ENCODE assay signal across 8 mouse cellular contexts in the genomic region with DNA sequence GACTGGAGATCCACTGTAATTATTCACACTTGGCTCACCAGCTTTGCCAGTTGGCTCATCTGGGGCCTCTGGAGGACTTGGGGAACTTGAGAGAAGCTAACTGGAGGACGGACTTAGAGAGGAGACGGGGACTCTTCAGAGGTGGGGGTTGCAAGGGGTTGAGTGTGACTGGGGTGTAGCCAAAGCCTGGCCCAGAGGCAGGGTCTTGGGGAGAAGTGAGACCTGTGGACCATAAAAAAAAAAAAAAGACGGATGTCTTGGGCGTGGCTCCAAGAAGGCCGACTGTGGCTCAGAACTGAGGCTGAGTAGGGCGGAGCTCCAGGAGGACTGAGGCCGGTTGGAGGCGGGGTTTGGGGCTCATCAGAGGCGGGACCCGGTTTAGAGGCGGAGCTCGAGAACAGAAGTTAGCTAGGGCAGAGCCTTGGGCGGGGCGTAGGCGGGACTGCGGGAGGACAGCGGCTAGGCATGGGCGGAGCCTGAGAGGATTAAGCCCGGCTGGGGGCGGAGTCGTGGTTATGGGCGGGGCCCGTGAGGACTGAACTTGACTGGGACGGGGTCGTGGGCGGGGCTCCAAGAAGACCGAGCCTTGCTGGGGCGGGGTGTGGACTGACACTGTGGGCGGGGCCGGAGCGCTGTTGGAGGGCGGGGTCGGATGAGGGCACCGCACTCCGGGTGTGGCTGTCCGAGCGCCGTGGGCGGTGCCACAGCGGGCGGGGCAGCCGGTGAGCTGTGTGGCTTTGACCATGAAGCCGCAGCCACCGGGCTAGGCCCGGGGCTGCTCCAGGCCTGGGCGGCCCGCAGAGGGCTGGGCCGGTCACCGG. TPM values are rescaled to one million over a fixed set of nuclear protein-coding genes. Genes with fewer than 3 reads are reported as not detected.
DNase-seq lines count a peak whose midpoint lies in the region; ATAC-seq and TF ChIP-seq lines count a peak whose summit lies in the region.

Gene Tspan17, plus strand, starts transcription at position 638 of the 821 bp plus-strand sequence.

- H3K4me2 ChIP-seq in CH12.LX (ENCODE audit: insufficient read depth, low read depth, poor library complexity, severe bottlenecking) = peak within 1 kb of the TSS; percentile 69
- peak within 1 kb of the TSS; percentile 79 for H3K4me2 ChIP-seq in forebrain, embryonic 11.5 days (ENCODE audit: low read depth, low read length, severe bottlenecking)
- H3K4me2 ChIP-seq in heart, embryonic 16.5 days (ENCODE audit: low read depth, low read length) = peak within 1 kb of the TSS; percentile 97
- peak within 1 kb of the TSS; percentile 77 for H3K4me2 ChIP-seq in liver, embryonic 15.5 days
- peak within 1 kb of the TSS; percentile 77 for H3K4me2 ChIP-seq in neural tube, embryonic 12.5 days (replicated peaks)

- no peak for TF ChIP-seq CTCF in CH12.LX (conservative IDR thresholded peaks at IDR 0.05 in 1 of 2, IDR thresholded peaks at IDR 0.05 in 1 of 2; ENCODE audit: low read depth in 2 of 2, low read length in 2 of 2)

- H3K9ac ChIP-seq in CH12.LX (ENCODE audit: insufficient read depth, low read depth) = peak within 1 kb of the TSS; percentile 57; the same call in 1 of the 2 replicates
- H3K9ac ChIP-seq in forebrain, embryonic 11.5 days (ENCODE audit: low read length) = peak within 1 kb of the TSS; percentile 28
- H3K9ac ChIP-seq in heart, embryonic 16.5 days (ENCODE audit: low read length) = peak within 1 kb of the TSS; percentile 68
- H3K9ac ChIP-seq in liver, embryonic 15.5 days = 0 out of 2 replicates have a peak within 1 kb of the TSS, but pooled peaks have one; percentile 15
- H3K9ac ChIP-seq in neural tube, embryonic 12.5 days = peak within 1 kb of the TSS; percentile 49

- peaks cover 6% of the 10 kb centered on the region for H3K9me3 ChIP-seq in CH12.LX (replicated peaks; ENCODE audit: low read length)
- H3K9me3 ChIP-seq in forebrain, embryonic 11.5 days (ENCODE audit: control insufficient read depth, low read length) = no peaks in the 10 kb centered on the region
- H3K9me3 ChIP-seq in heart, embryonic 16.5 days (replicated peaks; ENCODE audit: control insufficient read depth, low read length) = no peaks in the 10 kb centered on the region
- no peaks in the 10 kb centered on the region for H3K9me3 ChIP-seq in liver, embryonic 15.5 days (replicated peaks)
- no peaks in the 10 kb centered on the region for H3K9me3 ChIP-seq in neural tube, embryonic 12.5 days

- H3K4me1 ChIP-seq in CH12.LX (ENCODE audit: control insufficient read depth in 1 of 2, insufficient read depth in 2 of 2) = peaks cover 0 to 3% of the 10 kb centered on the region in 2 experiments; a peak in 1 of 4 replicates
- 0 out of 2 replicates have a peak, but pooled peaks cover 3% of the 10 kb centered on the region for H3K4me1 ChIP-seq in forebrain, embryonic 11.5 days (replicated peaks; ENCODE audit: control insufficient read depth, insufficient read depth, low read length)
- H3K4me1 ChIP-seq in heart, embryonic 16.5 days (ENCODE audit: control insufficient read depth, insufficient read depth, low read length) = peaks cover 5% of the 10 kb centered on the region; the same call in 1 of the 2 replicates
- peaks cover 12% of the 10 kb centered on the region for H3K4me1 ChIP-seq in liver, embryonic 15.5 days (replicated peaks)
- peaks cover 14% of the 10 kb centered on the region; the same call in 1 of the 2 replicates for H3K4me1 ChIP-seq in neural tube, embryonic 12.5 days

- H3K27me3 ChIP-seq in CH12.LX (replicated peaks) = peaks cover 80% of the 10 kb centered on the region
- H3K27me3 ChIP-seq in forebrain, embryonic 11.5 days (ENCODE audit: control insufficient read depth, insufficient read depth, low read length) = peaks cover 13% of the 10 kb centered on the region
- peaks cover 22% of the 10 kb centered on the region for H3K27me3 ChIP-seq in heart, embryonic 16.5 days (ENCODE audit: control insufficient read depth, insufficient read depth, low read length)
- peaks cover 53% of the 10 kb centered on the region for H3K27me3 ChIP-seq in liver, embryonic 15.5 days
- H3K27me3 ChIP-seq in neural tube, embryonic 12.5 days (replicated peaks) = peaks cover 11% of the 10 kb centered on the region

- H3K36me3 ChIP-seq in CH12.LX (replicated peaks in 1 of 2; ENCODE audit: control insufficient read depth in 1 of 2, insufficient read depth in 1 of 2, low read length in 1 of 2) = no peaks in the 10 kb centered on the region
- no peaks in the 10 kb centered on the region for H3K36me3 ChIP-seq in forebrain, embryonic 11.5 days (ENCODE audit: control insufficient read depth, insufficient read depth, low read length)
- no peaks in the 10 kb centered on the region for H3K36me3 ChIP-seq in heart, embryonic 16.5 days (ENCODE audit: control insufficient read depth, insufficient read depth)
- H3K36me3 ChIP-seq in liver, embryonic 15.5 days (replicated peaks) = no peaks in the 10 kb centered on the region
- H3K36me3 ChIP-seq in neural tube, embryonic 12.5 days = no peaks in the 10 kb centered on the region

- ATAC-seq in forebrain, embryonic 11.5 days (replicated peaks; ENCODE audit: low FRiP score) = peak; percentile 87
- peak; percentile 84 for ATAC-seq in heart, embryonic 16.5 days (replicated peaks; ENCODE audit: extremely low read depth, insufficient read depth, low FRiP score)
- ATAC-seq in liver, embryonic 15.5 days (ENCODE audit: insufficient read depth) = peak; percentile 75
- peak; percentile 81 for ATAC-seq in neural tube, embryonic 12.5 days (ENCODE audit: low FRiP score, low read depth)

- no peak for TF ChIP-seq EP300 in CH12.LX (IDR thresholded peaks at IDR 0.05; ENCODE audit: low read length)

- DNase-seq in CH12.LX (ENCODE audit: extremely low read depth) = peak; percentile 95
- peak; percentile 87 for DNase-seq in c-Kit-positive CD71-positive TER-119-negative erythroid progenitor cells, embryonic 14.5 days (ENCODE audit: low read depth)
- DNase-seq in forebrain, embryonic 11.5 days (ENCODE audit: low spot score) = peak; percentile 99
- peak; percentile 97 to 99 for DNase-seq in kidney, postnatal 36 days
- DNase-seq in telencephalon, adult 2 months (ENCODE audit: low read depth, low spot score) = peak; percentile 94

- TF ChIP-seq RAD21 in CH12.LX (IDR thresholded peaks at IDR 0.05; ENCODE audit: low read depth, low read length) = no peak

- dilution Hi-C loops in CH12.LX (cut with MboI; ENCODE audit: extremely low pct_ligation_motif_present, extremely low pct_unique_long_range_greater_than_20kb, low sequenced_read_pairs) = no loop called here

- in situ Hi-C loops in CH12.LX (cut with MboI; ENCODE audit: low pct_ligation_motif_present, low pct_unique_long_range_greater_than_20kb, low sequenced_read_pairs) = no loop called here

- H3K79me2 ChIP-seq in CH12.LX (replicated peaks; ENCODE audit: control insufficient read depth, extremely low read depth, insufficient read depth, poor library complexity, severe bottlenecking) = no peaks in the 10 kb centered on the region

- peak; percentile 48 for TF ChIP-seq POLR2A in CH12.LX (IDR thresholded peaks at IDR 0.05; ENCODE audit: low read depth, low read length)

- H3K27ac ChIP-seq in CH12.LX (ENCODE audit: insufficient read depth, low read depth) = no peak within 1 kb of the TSS
- no peak within 1 kb of the TSS for H3K27ac ChIP-seq in forebrain, embryonic 11.5 days (ENCODE audit: low read depth, low read length)
- H3K27ac ChIP-seq in heart, embryonic 16.5 days (ENCODE audit: low read length) = no peak within 1 kb of the TSS
- H3K27ac ChIP-seq in liver, embryonic 15.5 days (replicated peaks) = no peak within 1 kb of the TSS
- H3K27ac ChIP-seq in neural tube, embryonic 12.5 days = no peak within 1 kb of the TSS

- 4% methylated on average over 36 of the region's 49 CpGs for WGBS in forebrain, embryonic 11.5 days
- WGBS in heart, embryonic 16.5 days = 2% methylated on average over 43 of the region's 49 CpGs
- 2% methylated on average over 49 of the region's 49 CpGs for WGBS in liver, embryonic 15.5 days (ENCODE audit: insufficient replicate concordance)
- WGBS in neural tube, embryonic 12.5 days = 2% methylated on average over 49 of the region's 49 CpGs

- peak within 1 kb of the TSS; percentile 25 to 59 (median 28) for H3K4me3 ChIP-seq in CH12.LX (replicated peaks in 1 of 3; ENCODE audit: low read depth in 2 of 3, low read length in 2 of 3, poor library complexity in 1 of 3)
- H3K4me3 ChIP-seq in forebrain, embryonic 11.5 days (ENCODE audit: low read depth, low read length) = peak within 1 kb of the TSS; percentile 42
- H3K4me3 ChIP-seq in heart, embryonic 16.5 days (ENCODE audit: low read length) = peak within 1 kb of the TSS; percentile 70
- H3K4me3 ChIP-seq in liver, embryonic 15.5 days (replicated peaks) = peak within 1 kb of the TSS; percentile 51
- peak within 1 kb of the TSS; percentile 50 for H3K4me3 ChIP-seq in neural tube, embryonic 12.5 days

TF ChIP-seq in CH12.LX, 34 proteins besides CTCF, POLR2A, EP300 and RAD21:
- TF ChIP-seq NRF1 (IDR thresholded peaks at IDR 0.05; ENCODE audit: low read depth, low read length) (no peak), UBTF (IDR thresholded peaks at IDR 0.05; ENCODE audit: low read depth, low read length) (no peak), HCFC1 (IDR thresholded peaks at IDR 0.05; ENCODE audit: low read depth, low read length) (no peak), ETS1 (conservative IDR thresholded peaks at IDR 0.05; ENCODE audit: low read depth, low read length) (no peak), ZNF384 (IDR thresholded peaks at IDR 0.05; ENCODE audit: low read depth, low read length) (peak; percentile 81), TBP (conservative IDR thresholded peaks at IDR 0.05; ENCODE audit: low read depth, low read length) (0 out of 2 replicates have a peak, but pooled peaks have one; percentile 16), USF2 (conservative IDR thresholded peaks at IDR 0.05; ENCODE audit: low read depth, low read length) (no peak), ZC3H11A (IDR thresholded peaks at IDR 0.05; ENCODE audit: low read depth, low read length) (no peak), NELFE (IDR thresholded peaks at IDR 0.05; ENCODE audit: low read depth, low read length) (no peak)

RNA-seq across cellular contexts. Expression of gene Tspan17, which starts in this region (rescaled TPM):
- 0.63 and 0.68 TPM in 2 replicates for total RNA-seq in CH12.LX (2012; rRNA removed)
- total RNA-seq in CH12.LX (2014; rRNA removed) = 0.19 TPM in 1 of 2 replicates, not detected in the other
- polyA plus RNA-seq in CH12.LX (2012; ENCODE audit: insufficient read length, low read depth) = 0.61 and 0.91 TPM in 2 replicates
- polyA plus RNA-seq in forebrain, embryonic 11.5 days (2014; fragmentation: Nextera tagmentation; extraction: Ambion mirVana) = 6.9 and 8.1 TPM in 2 replicates
- polyA plus RNA-seq in heart, embryonic 16.5 days (2015; fragmentation: Nextera tagmentation; extraction: Ambion mirVana) = 5.2 and 5.7 TPM in 2 replicates
- polyA plus RNA-seq in liver, embryonic 15.5 days (2015; fragmentation: Nextera tagmentation; extraction: Ambion mirVana) = 1.0 and 1.8 TPM in 2 replicates
- polyA plus RNA-seq in neural tube, embryonic 12.5 days (2016; fragmentation: Nextera tagmentation; extraction: Ambion mirVana) = 53.3 and 59.0 TPM in 2 replicates

Comparison
In these comparisons a context has a peak if more than half of its experiments do, and no peak if none do; other contexts are left out.
1. Peak in DNase-seq, H3K4me3 ChIP-seq, H3K9ac ChIP-seq and H3K4me2 ChIP-seq in CH12.LX; RNA of the gene not detected or under 1 TPM.
2. H3K9ac ChIP-seq: peak in every context shown above with its lines; median percentile 68 in heart, embryonic 16.5 days; 57 in CH12.LX; 49 in neural tube, embryonic 12.5 days; 28 in forebrain, embryonic 11.5 days; 15 in liver, embryonic 15.5 days.